Mouse (Mus musculus): ENCODE data around the gene Kat8.
"Not testable (repeated sequence)": the region's sequence is repeated elsewhere in the genome, so short reads cannot be mapped to it uniquely, and the experiment has no call there.

The Kat8 gene

DNA sequence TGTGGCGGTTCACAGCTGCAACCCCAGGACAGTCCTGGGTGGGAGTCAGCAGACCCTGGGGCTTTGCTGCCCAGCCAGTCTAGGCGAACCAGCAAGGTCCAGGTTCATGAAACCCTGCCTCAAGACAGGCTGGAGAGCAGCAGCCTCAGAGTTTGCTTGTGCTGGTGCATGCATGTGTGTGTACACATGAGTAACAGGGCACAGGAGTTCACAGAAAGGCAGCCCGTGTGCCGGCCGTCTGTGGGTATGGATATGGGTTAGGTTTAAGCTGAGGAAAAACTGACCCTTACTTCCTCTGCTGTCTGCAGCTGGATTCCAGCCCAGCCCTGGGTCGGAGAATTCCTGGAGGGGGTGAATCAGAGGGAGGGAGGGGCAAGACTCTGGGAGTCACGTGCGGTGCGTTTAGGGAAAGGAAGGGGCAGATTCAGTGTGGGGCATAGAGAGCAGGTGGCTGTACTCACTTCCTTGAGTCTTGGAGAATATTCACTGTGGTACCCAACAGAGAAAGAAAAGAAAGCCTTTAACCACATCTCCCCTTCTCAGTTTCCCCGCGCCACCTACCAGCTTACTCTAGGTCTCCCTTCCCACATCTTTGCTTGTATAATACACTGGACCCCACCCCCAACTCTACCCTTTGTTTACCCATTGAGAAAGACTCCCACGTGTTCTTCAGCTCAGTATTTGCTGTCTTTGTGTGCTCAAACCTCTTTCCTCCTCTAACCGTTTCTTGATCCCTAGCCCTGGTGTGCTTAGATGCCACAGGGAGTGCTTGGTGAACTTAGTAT lies 19.2 kb downstream of the Kat8 start:
- no peak for DNase-seq (ENCODE audit: low read depth, low spot score)

DNA sequence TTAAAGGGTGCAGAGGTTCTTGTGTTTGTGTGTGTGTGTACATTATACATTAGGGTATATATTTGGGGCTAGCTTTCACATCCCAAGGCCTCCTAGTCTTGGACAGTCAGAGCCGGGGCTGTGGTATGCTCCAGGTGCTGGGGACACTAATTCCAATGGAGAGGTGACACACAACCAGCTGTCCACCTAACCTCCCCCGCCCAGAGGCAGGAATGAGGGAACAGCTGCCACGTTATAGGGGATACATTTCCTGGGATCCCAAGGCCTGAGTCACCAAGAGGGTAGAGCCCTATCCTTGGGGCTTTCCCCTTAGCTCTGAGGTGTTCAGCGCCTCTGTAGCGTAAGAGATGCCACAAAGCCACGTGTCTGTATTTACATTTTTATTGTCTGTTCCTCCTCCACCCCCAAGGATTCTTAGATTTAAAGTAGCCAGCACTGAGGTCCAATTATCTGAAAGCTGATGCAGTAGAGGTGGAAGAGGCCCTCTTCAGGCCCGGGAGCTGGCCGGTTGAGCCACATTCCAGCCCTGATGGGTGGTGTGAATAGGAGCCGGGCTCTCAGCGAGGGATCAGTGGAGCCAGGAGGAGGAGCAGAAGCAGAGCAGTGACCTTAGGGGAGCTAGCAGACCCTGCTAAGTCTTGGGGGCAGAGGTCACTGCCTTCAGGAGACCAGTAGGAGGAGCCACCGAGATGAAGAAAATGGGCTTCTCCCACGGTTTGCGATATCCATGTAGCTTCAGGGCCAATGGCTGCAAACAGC lies 20.1 kb downstream of the Kat8 start:
- peak; percentile 38 for DNase-seq (ENCODE audit: low read depth, low spot score)

DNA sequence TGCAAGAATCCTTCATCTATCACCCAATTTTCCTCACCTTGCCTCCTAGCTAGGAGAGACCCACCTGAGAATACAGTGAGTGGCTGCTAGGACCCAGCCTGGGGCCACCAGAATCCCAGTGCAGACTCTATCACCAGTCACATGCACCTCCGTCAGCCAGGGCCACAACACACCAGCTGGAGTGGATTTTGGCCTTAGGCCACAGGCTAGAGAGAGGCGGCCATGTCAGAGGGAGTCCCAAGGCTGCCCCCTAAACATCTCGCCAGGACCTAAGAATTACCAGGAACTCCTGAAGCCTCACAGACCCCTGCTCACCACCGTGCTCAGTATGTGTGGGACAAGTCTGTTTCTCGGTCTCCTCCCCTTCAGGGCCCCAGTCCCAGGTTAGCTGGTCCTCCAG lies 21.8 kb downstream of the Kat8 start:
- no peak for DNase-seq (ENCODE audit: low read depth, low spot score)

DNA sequence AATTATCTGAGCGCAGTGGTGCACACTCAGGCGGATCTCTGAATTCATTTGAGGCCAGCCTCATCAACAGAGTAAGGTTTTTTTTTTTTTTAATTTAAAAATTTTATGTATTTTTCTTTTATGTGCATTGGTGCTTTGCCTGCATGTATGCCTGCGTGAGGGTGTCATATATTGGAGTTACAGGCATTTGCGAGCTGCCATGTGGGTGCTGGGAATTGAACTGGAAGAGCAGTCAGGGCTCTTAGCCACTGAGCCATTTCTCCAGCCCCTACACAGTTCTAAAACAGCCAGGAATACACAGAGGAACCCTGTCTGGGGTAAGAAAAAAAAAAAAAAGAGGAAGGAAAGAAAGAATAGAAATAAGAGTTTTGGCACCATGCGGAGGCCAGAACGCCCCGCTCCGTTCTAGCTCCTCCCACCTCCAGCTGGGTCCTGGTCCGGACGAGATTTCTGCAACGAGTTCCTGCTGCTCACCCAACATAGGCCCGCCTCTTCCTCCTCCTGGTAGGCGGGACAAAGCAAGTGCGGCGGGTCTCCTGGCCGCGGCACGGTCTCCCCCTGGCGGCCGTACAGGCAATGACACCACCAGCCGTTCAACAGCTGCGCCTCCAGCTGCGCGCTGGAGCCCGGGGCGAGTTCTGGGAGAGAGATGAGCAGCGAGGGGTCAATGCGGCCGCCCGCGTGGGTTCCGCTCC lies 22.9 kb downstream of the Kat8 start:
- peak; percentile 96 for DNase-seq (ENCODE audit: low read depth, low spot score)

DNA sequence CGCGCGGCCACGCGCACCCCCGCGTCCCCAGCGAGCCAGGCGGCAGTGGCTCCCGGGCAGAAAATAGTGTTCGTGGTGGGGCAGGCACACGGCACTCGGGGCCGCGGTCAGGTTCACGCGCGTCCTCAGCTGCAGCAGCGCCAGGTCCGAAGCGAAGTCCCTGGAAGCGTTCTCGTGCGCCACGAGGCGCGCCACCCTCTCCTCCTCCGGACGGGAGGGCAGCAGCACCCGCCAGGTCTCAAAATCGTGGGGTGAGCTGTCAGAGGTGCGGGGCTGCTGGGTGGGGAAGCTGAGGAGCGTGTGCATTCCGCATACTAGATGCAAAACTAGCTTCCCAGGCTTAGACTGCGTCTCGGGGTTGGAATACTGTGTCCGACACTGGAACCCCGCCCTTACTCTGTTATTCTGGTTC lies 23.4 kb downstream of the Kat8 start:
- DNase-seq (ENCODE audit: low read depth, low spot score): no peak

DNA sequence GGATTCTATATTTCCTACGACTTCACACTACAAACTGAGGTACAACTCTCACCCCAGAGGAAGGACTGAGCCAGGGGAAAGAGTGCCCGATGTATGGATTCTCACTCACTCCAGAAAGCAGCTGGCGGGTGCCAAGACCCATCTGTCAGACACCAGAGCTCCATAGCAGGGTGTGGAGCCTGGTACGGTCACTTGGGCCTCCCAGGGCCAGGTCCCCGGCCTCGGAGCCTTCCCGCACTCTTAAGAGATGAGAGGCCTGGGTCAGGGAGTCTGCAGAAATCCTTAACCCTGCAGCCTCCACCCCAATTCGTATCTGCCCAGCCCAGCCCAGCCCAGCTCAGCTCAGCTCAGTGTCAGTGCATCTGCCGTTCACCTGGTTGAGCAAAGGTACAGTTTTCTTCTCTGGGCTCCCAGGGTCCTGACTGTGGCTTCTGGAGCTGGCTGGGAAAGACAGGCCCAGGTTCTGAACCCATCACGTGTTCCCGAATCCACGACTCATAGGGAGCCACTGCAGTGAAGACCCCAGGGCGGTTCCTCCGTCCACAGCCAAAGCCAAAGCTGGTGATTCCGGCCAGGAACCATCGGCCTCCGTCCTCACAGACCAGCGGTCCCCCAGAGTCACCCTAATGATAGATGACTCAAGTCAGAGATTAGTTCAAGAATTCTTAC lies 24.0 kb downstream of the Kat8 start:
- no peak for DNase-seq (ENCODE audit: low read depth, low spot score)

DNA sequence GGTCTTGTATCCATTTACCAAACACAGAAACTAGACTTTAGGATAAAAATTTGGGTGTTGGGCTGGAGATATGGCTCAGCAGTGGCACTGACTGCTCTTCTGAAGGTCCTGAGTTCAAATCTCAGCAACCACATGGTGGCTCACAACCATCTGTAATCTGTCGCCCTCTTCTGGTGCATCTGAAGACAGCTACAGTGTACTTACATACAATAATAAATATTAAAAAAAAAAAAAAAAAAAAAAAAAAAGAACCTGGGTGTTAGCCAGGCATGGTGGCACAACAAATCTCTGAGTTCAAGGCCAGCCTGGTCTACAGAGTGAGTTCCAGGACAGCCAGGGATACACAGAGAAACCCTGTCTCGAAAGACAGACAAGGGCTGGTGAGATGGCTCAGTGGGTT lies 29.8 kb downstream of the Kat8 start:
- DNase-seq (ENCODE audit: low read depth, low spot score): not testable (repeated sequence)

DNA sequence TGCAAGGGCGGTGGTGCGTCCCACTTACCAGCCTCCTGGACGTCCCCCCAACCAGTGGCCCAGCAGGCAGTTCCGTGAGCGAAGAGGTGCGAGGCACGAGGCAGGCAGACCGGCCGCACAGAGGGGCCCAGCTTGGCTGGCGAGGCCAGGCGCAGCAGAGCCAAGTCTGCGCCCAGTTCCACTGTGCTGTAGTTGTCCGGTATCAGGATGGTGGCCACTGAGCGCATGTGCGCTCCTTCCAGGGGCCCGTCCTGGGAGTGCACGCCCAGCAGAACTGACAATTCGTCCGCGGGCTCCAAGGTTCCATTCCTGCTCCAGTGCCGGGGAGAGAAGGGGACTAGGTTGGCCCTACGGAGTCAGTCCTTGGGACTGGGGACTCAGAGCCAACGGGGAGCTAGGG lies 32.3 kb downstream of the Kat8 start:
- DNase-seq (ENCODE audit: low read depth, low spot score): no peak

DNA sequence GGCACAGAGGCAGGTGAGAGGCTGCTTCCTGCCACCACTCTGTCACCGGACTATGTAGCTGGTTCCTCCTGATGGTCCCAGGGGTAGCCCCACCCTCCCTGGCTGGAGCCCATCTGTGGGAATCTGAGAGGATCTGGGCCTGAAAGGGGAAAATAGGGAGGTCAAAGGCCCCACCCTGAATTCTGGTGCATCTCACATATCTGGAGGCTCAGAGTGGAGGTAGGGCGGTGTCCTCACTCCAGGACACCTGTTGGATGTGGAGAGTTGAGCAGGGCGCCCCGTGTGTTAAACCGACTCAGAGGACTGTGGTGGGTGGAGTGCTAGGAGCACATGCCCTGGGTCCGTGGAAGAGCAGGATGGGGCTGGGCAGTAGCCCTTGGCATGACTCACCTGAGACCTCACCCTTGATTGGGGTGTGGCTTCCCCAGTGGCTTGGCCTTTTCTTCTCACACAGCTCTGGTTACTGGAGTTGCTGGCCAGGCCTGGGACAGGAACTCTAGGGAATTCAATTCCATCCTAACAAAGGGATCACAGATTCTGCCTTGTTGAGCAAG lies 34.2 kb downstream of the Kat8 start, which contains the start of gene Prss36:
Prss36 (minus strand) TSS at position 256 of the 554 bp plus-strand sequence.
- DNase-seq (ENCODE audit: low read depth, low spot score): no peak

DNA sequence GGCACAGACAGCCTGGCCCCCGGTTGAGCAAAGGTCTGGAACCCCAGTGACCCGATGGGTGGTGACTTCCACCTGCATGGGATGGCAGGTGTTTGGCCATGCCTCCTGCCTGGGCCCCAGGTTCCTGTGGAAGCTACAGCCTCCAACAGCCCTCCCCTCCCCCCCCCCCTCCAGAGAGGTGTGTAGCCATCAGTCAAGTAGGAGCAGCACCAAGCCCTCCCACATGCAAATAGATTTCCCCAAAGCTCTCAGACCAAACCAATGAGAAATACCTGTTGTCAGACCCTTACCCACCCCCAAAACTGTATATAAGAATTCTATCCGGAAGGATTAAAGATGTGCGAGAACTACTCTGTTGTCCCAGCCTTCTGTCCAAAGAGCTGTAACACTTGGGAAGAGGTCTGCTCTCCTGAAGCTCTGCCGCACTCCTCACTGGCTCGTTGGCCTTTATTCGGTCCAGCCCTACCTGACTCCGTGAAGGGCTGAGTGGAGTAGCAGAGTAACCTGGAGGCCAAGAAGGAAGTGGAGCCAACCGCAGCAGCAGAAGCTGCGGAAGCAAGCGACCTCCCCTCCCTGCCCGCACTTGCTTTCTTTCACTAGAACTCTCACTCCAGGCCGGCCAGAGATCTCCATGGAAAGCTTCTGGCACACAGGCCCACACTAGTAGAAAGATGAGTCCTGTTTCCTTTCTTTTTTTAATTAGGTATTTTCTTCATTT lies 40.7 kb downstream of the Kat8 start:
- no peak for DNase-seq (ENCODE audit: low read depth, low spot score)

DNA sequence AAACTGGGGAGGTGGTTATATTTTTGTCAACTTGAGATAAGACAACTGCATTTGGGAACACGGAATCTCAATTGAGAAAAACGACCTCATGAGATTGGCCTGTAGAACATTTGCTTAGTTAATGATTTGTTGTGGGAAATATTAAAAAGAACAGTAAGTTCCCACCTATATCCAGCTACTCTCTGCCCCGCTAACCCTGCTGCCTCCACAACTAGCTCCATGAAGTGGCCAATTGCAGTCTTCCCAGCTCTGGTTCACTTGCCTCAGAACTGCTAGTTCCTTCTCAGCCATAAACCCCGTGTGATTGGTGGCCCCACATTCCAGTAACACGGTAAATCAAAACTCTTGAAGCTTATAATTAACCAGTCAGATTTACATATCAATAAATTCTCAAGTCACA lies 47.0 kb downstream of the Kat8 start:
- no peak for DNase-seq (ENCODE audit: low read depth, low spot score)

DNA sequence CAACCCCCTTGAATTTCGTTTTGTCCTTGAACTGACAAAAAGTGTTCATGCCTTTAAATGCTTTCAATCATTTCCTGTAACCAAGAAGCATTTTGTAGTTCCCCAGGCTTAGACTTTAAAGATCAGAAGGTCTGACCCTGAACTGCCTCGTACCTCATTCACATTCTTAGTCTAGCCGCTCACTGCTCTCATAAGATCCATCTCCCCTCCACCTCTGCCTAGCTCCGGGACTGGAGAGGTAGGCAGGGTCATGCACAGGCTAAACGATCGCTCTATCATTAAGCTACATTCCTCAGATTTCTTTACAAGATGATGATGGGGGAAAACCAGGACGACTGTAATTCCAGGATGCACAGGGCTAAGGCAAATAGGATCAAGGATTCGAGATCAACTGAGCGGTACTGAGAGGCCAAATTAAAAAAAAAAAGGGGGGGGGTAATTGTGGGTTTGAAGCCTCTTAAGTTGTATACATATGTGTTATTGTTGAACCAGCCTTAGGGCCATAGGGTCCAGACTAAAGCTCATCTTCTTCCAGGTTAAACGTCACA lies 54.1 kb downstream of the Kat8 start:
- DNase-seq (ENCODE audit: low read depth, low spot score): peak; percentile 54

DNA sequence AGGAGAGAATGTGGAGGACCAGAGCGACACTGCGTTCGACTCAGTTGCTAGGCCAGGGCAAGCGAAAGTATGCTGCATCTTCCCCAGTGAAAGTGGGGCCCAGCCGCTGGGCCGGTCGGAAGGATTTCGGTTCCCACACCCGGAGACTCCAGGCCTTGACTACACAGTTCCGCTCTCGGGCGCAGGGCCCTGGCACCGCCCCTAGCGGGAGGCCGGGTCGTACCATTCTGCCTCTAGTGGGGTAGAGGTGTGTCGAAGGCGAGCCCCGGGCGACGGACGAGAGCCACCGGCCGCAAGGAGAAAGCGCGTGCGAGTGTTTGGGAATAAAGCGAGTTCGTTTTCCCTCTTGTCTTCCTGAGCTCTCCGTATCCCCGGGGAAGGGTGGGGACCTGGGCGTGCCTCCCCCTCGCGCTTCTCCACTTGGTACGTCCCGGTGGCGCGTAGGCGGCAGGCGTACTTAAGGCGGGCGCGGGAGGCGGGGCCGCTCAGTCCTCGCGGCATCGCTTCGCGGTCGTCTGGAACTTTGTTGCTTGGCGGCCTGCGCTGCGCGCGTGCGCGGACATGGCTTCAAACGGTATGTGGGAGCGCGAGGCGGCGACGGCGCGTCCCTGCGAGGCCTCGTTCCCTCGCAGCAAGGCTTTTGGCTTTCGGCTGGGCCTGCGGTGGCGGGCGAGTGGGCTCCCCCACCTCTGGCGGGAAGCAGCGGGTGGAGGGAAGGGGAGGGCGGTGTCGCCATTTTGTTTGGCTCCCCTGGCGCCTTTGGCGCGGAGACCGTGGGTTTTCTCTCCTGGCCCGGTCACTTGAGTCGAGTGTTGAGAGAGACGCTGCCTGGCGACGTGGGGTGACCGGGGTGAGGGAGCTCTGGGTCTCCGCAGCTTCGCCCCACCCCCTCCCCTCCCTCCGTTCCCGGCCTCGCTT lies 54.9 kb downstream of the Kat8 start, which contains the start of gene Fus:
Fus (plus strand) TSS at position 454 of the 918 bp plus-strand sequence.
- DNase-seq (ENCODE audit: low read depth, low spot score): peak; percentile 95

DNA sequence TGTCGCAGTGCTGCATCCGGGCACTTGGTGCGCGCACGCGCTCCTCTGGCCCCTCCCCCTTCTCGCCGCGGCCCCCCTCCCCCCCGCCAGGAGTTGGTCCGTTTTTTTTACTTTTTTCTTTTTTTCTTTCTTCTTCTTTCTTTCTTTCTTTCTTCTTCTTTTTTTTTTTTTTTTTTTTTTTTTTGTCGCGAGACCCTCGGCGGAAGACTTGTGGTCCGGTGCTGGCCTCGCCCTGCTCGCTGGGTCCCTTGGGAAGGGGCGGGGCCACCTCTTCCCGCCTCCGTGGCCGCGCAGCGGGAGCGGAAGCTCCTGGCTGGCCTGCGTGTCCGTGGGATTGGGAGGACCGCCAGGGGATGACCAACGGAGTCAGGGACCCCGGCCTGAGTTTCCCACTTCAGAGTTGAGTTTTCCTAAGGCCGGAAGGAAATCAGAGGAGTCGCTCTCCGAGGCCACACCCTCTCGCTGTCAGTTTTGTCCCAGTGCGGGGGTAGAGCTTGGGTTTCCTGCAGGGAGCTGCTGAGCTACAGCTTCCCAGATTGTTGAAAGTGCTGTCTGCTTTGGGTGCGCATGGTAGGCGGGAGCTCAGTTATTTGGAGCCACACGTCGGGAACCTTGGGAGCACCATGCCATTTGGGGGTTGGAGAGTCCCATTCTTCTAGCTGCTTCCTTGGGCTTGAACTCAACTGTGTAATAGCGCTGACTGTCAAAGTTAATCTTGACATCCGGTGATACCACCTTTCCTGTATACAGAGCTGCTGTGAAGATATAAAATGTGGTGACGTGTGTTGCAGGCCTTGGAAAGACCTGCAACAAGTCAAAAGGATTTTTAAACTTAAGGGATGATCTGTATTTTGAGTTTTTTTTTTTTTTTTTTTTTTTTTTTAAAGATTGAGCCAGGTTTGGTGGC lies 55.9 kb downstream of the Kat8 start:
- peak; percentile 90 for DNase-seq (ENCODE audit: low read depth, low spot score)

DNA sequence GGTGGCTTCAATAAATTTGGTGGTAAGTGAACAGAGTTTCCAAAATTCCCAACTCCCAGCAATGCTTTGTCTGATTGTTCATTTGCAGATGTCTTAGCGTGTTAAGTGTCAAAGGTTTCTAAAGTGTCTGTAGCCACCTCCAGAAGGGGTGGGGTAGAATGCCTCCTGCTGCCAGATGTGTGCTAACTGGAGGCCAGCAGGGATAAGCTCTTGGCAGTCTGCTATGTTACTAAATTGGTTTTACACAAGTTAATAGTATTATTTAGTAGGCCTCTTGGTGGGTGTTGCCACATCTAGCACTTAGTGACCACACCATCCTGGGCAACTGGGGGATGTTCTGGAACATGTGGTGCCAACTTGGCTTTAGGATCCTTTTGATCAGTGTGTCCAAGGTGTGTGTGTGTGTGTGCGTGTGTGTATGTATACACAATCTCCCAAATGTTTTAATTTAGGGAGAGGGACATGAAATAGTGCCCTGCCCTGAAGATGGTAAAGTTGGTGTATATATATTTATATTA lies 62.2 kb downstream of the Kat8 start:
- DNase-seq (ENCODE audit: low read depth, low spot score): no peak

All from mesoderm, embryonic 11.5 days (tissue).